Mouse (Mus musculus) fat pad, adult 2 months (tissue): ENCODE results near the gene Irx4.

Experiments
- DNase-seq: peaks from one replicate; pipeline ENCODE4 v3.0.0-alpha.2; 2011; ENCODE audit warnings: low read depth, low spot score; ENCODE audit errors: extremely low read depth

Irx4 gene

DNA sequence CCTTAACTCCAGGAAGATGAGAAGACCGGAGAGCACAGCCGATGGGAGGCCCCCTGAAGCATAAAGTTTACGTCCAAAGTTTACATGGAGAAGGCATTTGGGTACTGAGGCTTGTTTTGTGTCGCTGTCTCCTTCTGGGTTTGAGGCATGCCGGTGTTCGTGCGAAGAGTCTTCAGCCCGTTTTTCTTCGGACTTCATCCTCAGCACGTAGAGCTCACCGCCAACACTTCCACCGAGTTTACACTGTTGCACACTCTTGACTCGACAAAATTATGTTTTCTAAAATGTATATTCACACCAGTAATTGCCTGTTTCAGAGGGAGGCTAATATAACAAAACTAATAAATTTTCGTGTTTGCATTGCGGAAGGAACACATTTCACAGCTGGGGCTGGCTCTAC lies 9.0 kb downstream of the Irx4 start:
- DNase-seq, result no peak

DNA sequence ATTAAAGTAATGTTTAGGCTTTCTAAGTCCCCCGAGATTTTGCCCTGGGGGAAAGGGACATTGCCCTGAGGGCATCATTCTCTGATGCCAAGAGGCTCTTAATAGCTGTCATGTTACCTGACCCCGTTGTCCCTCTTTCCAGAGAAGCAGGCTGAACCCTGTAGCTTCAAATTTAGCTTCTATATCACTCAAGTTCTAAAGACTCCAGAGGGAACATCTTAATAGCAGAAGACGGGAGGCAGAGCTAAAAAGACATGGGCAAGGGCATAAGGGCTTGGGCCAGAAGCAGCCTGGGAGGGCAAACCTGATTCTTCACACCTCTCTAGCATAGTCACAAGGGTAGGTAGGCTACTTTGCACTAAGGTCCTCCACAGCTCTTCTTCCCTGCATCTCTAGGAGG lies 9.6 kb downstream of the Irx4 start:
- no peak for DNase-seq

- DNase-seq, result no peak
These were observed 10.3 kb downstream of the Irx4 start for GRCm38 (mm10) chr13:73270451-73271081.

DNA sequence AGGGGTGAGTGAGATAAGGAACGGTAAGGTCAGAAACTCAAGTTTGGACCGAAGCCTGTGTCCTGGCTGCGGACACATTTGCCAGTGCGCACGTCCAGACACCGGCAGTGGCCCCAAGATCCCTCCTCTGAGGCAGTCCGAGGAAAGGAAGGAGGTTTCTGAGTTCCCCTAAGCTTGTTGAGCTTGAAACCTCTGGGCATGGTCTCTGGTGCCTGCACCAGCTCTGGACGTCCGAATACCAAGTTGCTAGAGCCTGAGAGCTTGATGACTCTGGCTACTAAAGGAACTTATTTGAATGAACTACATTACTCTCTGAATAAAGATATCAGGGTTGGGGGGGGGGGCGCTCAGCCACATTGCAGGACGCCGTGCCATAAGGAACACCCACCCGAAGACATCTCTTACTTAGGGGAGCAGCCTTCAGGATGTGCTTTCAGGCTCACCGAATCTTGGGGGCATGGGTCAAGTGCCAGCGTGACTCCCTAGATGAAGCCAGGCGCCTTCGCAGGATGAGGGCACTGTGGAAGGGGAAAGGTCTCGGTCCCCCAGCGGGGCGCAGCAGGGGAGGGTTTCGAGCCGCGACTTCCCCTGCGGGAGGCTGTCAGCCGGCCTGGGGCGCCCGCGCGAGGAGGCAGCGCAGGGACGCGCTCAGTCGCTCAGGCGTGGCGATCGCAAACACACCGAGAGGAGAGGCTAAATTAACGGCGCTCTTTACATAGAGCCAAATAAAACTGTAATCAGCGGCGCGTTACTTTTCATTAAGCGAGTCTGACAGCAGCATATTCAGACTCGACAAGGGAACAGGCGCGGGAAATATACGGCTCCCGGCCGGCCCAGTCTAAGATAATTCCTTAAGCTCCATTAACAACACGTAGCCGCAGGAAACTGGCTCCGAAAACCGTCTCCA lies 11.3 kb downstream of the Irx4 start:
- no peak for DNase-seq

GRCm38 (mm10) chr13:73272794-73273282 lies 12.6 kb downstream of the Irx4 start:
- DNase-seq, result no peak

- DNase-seq, result no peak
These were observed 13.3 kb downstream of the Irx4 start for GRCm38 (mm10) chr13:73273536-73273935.

GRCm38 (mm10) chr13:73277361-73277760 lies 17.1 kb downstream of the Irx4 start:
- no peak for DNase-seq

GRCm38 (mm10) chr13:73277797-73278196 lies 17.5 kb downstream of the Irx4 start:
- DNase-seq, result no peak

- DNase-seq, result no peak
These were observed 18.9 kb downstream of the Irx4 start for GRCm38 (mm10) chr13:73279196-73279595.

- no peak for DNase-seq
These were observed 22.1 kb downstream of the Irx4 start for GRCm38 (mm10) chr13:73282407-73282806.

GRCm38 (mm10) chr13:73283534-73283933 lies 23.3 kb downstream of the Irx4 start:
- no peak for DNase-seq

GRCm38 (mm10) chr13:73290206-73290605 lies 29.9 kb downstream of the Irx4 start:
- peak; percentile 11 for DNase-seq

- DNase-seq, result no peak
These were observed 30.8 kb downstream of the Irx4 start for GRCm38 (mm10) chr13:73291102-73291501.

DNA sequence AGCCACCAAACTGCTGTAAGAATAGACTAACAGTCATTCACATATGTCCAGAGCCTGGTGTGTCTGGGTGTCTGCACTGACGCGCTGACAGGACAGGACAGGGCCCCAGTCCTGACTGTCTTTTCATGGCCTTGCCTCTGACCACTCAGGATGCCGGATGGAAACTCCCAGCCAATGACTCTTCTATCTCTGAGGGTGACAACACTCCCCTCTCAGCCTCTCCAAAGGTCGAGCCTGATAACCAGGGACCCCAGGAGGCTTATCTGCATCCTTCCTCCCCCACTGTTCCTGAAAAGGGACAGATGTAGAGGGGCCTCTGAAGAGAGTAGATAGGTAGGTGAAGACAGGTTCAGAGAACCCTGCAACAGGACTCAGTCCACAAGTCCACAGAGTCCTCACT lies 38.4 kb downstream of the Irx4 start:
- DNase-seq, result no peak

DNA sequence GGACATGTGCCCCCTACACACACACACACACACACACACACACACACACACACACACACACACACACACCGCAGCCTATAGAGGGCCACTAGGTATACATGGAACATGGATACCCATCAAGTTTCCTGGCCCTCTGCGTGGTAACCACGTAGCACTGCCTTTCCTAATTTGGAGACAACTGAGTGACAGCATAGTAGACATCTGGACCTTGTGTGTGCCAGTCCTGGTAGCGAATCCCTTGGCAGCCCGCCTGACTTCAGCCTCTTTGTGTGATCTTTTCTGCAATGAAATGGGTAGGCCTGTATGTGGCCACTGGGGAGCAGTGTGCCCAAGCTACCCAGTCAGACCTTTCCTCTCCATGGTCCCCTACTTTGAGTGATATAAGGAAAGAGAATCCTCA lies 39.0 kb downstream of the Irx4 start:
- DNase-seq, result no peak

DNA sequence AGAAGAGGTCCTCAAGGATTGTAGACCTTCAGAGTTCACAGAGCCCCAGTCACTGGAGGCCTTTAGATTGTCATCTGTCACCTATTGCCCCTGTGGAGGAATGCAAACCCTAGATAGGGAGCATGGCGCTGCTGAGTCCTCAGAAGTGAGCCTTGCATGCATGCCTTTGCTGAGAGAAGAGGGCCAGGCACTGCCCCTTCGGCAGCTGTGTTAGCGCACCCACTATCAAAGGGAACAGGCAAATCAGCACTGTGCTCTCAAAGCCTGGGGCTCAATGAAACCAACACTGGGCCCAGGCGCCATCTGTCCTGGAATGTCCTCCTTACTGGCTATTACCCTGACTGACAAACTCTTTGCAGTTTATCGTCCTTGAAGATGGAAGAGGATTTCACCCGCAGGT lies 44.5 kb downstream of the Irx4 start:
- no peak for DNase-seq

GRCm38 (mm10) chr13:73305398-73306084 lies 45.3 kb downstream of the Irx4 start:
- DNase-seq, result no peak

DNA sequence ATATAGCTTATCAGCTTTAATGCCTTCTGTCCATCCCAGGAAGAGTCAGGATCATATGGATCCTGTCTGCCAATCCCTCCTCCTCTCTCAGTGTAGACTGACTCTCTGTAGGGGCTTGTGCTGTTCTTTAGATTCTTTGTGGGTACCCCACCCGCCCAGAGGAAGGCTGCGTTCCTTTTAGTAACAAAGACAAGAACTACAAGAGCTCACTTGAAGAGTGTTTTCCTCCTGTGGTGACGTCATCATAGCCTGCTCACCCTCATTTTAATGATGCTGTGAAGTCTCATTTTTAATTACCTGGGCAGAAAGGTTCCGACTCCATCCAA lies 45.8 kb downstream of the Irx4 start:
- no peak for DNase-seq

DNA sequence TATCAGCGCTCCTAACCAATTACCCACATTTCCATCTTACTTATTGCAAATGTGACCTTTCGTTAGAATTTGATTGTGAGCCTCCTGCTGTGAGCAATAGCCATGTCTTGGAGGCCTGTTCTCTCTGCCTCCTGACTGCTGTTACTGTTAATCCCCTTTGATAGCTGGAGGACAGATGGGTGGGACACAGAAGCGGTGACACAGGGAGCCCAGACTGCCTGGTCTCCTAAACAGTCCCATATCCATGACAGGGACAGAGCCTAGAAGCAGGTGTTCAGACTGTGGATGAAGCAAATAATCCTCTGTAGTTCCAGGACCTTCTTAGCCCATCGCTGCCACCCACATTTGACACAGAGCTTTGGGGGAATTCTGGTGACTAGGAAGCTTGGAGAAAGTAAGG lies 46.2 kb downstream of the Irx4 start:
- no peak for DNase-seq

DNA sequence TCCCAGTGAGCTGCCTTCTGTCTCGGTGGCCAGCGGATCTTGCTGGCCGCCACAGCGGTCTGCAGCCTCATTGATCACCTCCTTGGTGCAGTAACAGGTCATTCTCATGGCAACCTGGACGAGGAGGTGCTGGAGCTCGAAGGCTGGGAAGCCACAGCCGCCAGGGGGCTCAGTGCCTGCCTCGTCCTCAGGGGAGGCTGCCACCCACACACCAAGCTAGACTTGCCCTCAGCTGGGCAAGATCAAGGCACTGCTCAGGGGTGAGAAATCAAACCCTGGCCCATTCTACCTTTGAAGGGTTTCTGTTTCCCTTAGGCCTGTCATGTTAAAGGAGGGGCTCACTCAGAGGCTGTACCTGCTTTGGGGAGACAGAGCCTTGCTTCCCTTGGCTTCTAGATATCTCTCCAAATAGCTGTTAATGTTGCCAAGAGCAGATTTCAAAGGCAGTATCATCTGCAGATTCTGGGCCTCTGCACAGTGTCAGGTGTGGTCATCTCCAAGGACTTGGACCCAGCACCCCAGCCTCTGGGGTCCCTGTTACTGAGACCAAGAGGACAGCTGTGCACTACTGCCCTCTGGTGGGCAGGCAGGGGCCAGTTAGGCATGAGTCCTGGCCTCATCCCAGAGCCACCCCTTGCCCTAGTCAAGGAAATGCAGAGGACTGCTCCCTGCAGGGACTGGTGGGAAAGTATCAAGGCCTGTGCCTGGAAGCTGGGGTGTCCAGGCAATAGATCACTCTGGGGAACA lies 50.1 kb downstream of the Irx4 start:
- DNase-seq, result no peak
